Mouse (Mus musculus): ENCODE data around the gene Aagab. TPM values are rescaled to one million over a fixed set of nuclear protein-coding genes. Genes with fewer than 3 reads are reported as not detected.

The Aagab gene
- total and polyA plus RNA-seq, 3 experiments: 16.1 to 27.4 TPM; not detected in 1

- TF ChIP-seq POLR2AphosphoS5 (IDR thresholded peaks at IDR 0.05; ENCODE audit: borderline replicate concordance, low read depth, low read length) (no peak), ELF1 (IDR thresholded peaks at IDR 0.05; ENCODE audit: low read depth, low read length) (no peak), USF1 (IDR thresholded peaks at IDR 0.05; ENCODE audit: low read depth, low read length) (no peak)
Measured at GRCm38 (mm10) chr9:63561931-63562330, 40.5 kb upstream of the Aagab start (continued).

- peaks cover 3 to 7% of the 10 kb centered on the region in 2 experiments for H3K27me3 ChIP-seq (ENCODE audit: control insufficient read depth in 1 of 2, insufficient read depth in 2 of 2, low read length in 2 of 2)
- TF ChIP-seq MAX (IDR thresholded peaks at IDR 0.05; ENCODE audit: low read length): no peak
- TF ChIP-seq USF2 (IDR thresholded peaks at IDR 0.05; ENCODE audit: borderline replicate concordance in 1 of 2, insufficient read depth in 1 of 2, low read depth in 1 of 2, low read length in 2 of 2): no peak
- TF ChIP-seq CTCF (IDR thresholded peaks at IDR 0.05 in 2 of 3, conservative IDR thresholded peaks at IDR 0.05 in 1 of 3; ENCODE audit: control insufficient read depth in 1 of 3, insufficient read depth in 1 of 3, low read depth in 2 of 3, low read length in 3 of 3, poor library complexity in 1 of 3, severe bottlenecking in 1 of 3): no peak
- TF ChIP-seq TCF12 (IDR thresholded peaks at IDR 0.05; ENCODE audit: low read depth, low read length): no peak
- no peak for TF ChIP-seq ZMIZ1 (IDR thresholded peaks at IDR 0.05; ENCODE audit: low read depth, low read length)
- no peak for TF ChIP-seq MYB (IDR thresholded peaks at IDR 0.05; ENCODE audit: low read depth, low read length)
- TF ChIP-seq ZKSCAN1 (IDR thresholded peaks at IDR 0.05; ENCODE audit: low read depth, low read length): no peak
- TF ChIP-seq GABPA (IDR thresholded peaks at IDR 0.05; ENCODE audit: low read depth, low read length): no peak
- no peak for TF ChIP-seq CHD1 (IDR thresholded peaks at IDR 0.05; ENCODE audit: low read depth, low read length)
- no peak for TF ChIP-seq SIN3A (IDR thresholded peaks at IDR 0.05; ENCODE audit: low read length)
- no peak for TF ChIP-seq TAL1 (IDR thresholded peaks at IDR 0.05; ENCODE audit: low read length)
- no peak for TF ChIP-seq CHD2 (IDR thresholded peaks at IDR 0.05; ENCODE audit: low read length)
- no peak for TF ChIP-seq MEF2A (IDR thresholded peaks at IDR 0.05; ENCODE audit: extremely low read depth, insufficient replicate concordance, low read depth, low read length, poor library complexity, severe bottlenecking)
- TF ChIP-seq RAD21 (IDR thresholded peaks at IDR 0.05; ENCODE audit: low read depth, low read length): no peak
- no peak for TF ChIP-seq RCOR1 (IDR thresholded peaks at IDR 0.05; ENCODE audit: low read depth, low read length)
- TF ChIP-seq EP300 (IDR thresholded peaks at IDR 0.05; ENCODE audit: low read depth in 1 of 2, low read length in 2 of 2): no peak
- no peak for TF ChIP-seq GATA1 (IDR thresholded peaks at IDR 0.05; ENCODE audit: low read depth, low read length)
- no peak for TF ChIP-seq ZNF384 (IDR thresholded peaks at IDR 0.05; ENCODE audit: low read depth, low read length)
- TF ChIP-seq TBP (IDR thresholded peaks at IDR 0.05; ENCODE audit: low read depth, low read length): no peak
- H3K27ac ChIP-seq (ENCODE audit: control insufficient read depth, low read depth, low read length): no peak overlapping the region
- DNase-seq (ENCODE audit: low read depth, low spot score): no peak
- H3K36me3 ChIP-seq (ENCODE audit: control insufficient read depth in 1 of 2, insufficient read depth in 2 of 2, low read length in 2 of 2): no peaks in the 10 kb centered on the region
- no peak overlapping the region for H3K4me3 ChIP-seq (ENCODE audit: control insufficient read depth in 1 of 2, insufficient read depth in 1 of 2, low read depth in 2 of 2, low read length in 2 of 2)
- no peak overlapping the region for H3K9ac ChIP-seq (ENCODE audit: control insufficient read depth, low read depth, low read length, poor library complexity, severe bottlenecking)
- no peaks in the 10 kb centered on the region for H3K9me3 ChIP-seq (replicated peaks; ENCODE audit: insufficient read depth, low read length)
- H3K79me2 ChIP-seq (ENCODE audit: control insufficient read depth, insufficient read depth, low read length, poor library complexity): no peaks in the 10 kb centered on the region
- H3K4me1 ChIP-seq (ENCODE audit: control insufficient read depth in 1 of 2, insufficient read depth in 2 of 2, low read length in 2 of 2): no peaks in the 10 kb centered on the region
Measured at GRCm38 (mm10) chr9:63563436-63563835, 39.0 kb upstream of the Aagab start.
